Mouse (Mus musculus) MEL-GATA-1-ER (cell line): ENCODE measurements at regions not wholly inside any gene's neighbourhood (a gene's known extent, or its start where the extent isn't known, plus 50 kb on each side); places are given as distances from the start of the nearest gene placed in this dataset.

Experiments used
- DNase-seq: peaks from one replicate; pipeline ENCODE4 v3.0.0-alpha.2; 2012; ENCODE audit warnings: low read depth; ENCODE audit errors: extremely low read depth

DNA sequence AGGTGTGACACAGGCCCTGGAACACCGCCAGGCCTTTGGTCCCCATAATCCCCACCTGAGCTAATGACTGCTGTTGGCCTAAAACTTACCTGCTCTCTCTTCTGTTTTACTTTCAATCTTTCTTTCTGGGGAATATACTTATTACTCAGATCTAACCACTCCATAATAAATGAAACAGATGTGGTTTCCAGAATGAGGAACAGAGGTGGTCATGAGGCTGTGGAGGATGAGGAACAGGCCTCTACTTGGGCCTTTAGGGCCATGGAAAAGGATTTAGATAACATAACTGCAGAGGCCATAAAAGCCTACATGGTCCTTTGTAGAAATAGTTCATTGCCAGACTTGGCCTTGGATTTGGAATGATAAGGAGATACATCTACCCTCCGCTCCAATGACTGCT lies 74.1 kb downstream of the B3gnt5 start:
- no peak for DNase-seq

DNA sequence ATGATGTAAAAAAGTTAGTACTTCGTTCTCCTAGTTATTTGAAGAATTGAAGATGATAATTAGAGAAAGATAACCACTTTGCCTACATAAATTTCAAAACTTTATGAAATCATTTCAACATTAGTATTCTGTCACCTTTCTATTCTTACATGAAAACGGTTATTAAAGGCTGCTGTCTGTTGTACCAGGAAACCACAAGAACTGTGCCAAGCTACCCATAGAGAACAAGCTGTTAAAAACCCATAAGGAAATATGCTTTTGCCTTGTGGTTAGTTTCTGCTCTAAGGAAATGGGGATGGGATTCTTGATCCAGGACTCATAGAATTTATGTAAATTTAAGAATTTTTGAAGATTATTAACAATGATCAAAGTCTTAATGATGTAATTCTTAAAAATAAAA lies 74.7 kb downstream of the B3gnt5 start:
- DNase-seq: no peak

DNA sequence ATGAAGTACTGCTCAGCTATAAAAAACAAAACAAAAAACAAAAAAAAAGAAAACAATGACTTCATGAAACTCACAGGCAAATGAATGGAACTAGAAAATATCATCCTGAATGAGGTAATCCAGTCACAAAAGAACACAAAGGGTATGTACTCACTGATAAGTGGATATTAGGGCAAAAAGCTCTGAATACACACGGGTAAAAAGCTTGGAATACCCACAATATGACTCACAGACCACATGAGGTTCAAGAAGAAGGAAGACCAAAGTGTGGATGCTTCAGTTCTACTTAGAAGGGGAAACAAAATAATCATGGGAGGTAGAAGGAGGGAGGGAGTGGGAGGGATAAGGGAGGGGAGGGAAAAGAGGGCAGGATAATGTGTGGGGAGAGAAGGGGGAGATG lies 79.8 kb downstream of the B3gnt5 start:
- DNase-seq: no peak

DNA sequence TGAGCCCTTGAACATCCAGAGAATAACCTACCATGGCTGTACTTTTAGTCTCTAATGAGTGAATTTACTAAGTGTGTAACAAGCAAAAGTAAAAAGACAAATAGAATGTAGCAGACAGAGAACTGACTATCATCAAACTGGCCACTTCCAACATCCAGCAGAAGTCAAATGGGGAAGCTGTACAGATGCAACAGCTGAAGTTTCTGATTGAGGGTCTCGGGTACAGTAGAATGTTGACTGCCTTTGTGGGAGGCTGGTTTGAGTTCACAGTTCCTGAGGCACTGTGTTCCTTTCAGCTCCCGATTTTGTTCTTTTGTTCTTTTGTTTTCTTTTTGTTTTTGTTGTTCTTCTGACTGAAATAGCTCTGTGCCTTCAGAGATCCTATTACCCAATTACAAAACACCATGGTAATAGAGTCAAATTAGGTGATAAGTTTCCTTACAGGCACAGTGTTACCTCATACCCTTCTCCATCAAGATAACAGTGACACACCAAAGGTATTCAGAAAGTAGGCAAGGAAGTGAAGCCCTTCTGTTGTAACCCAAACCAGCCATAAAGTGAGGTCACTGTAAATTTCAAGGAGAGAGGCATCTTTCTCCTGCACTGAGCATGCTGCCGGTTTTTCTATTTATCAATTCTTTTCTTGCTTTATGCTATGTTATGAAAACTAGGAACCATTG lies 82.5 kb downstream of the B3gnt5 start:
- DNase-seq: no peak

DNA sequence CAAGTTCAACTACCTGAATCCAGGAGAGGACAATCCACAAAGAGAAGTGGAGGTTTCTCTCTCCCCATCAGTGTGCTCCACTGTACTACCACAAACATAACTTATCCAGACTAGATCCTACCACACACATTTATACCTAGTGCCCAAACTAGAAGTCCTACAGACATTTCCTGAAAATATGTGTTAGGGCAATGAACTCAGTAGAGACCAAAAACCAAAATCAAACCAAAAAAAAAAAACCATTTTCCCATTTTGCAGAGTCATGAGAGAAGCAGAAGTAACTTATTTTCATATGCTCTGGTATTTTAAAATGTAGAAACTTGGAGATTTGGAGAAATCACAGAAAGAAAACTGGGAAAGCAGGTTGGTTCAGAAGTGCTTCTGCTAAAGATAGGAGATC lies 83.7 kb downstream of the B3gnt5 start:
- no peak for DNase-seq

DNA sequence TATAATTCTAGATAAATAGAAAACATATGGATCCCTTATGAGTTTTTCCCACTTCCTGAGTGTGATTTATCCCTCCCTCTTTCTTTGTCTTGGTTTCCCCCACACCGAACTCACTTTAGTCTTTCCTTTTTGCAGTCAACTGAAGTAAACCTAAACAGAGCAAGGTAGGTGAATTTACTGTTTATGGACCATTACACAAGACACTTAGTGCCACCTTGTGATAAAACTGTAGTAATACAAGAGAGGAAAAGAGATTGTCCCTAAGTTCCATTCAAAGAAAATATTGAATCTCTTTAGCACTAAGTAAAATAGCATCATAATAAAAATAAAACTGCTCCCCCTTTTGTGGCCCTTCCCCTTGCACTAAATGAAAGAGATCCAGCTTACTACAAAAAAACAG lies 88.4 kb downstream of the B3gnt5 start:
- DNase-seq: peak; percentile 10

DNA sequence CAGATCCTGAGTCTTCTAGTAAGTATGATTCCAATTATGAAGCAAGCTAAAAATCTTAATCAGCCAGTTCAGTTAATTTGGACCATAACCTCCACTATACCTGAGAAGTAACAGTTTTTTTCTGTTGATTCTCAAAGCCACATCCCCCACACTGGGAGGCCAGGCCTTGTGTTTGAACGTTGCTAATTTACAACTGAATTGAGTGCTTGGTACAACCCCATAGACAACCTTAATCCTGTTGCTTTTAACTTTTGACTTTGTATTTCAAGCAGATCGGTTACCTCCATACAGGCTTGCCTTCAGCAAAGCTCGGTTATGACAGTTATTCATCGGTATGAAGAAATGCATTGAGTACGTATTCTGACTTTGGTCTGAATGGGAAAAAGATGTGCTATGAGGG lies 105.3 kb downstream of the B3gnt5 start:
- no peak for DNase-seq

DNA sequence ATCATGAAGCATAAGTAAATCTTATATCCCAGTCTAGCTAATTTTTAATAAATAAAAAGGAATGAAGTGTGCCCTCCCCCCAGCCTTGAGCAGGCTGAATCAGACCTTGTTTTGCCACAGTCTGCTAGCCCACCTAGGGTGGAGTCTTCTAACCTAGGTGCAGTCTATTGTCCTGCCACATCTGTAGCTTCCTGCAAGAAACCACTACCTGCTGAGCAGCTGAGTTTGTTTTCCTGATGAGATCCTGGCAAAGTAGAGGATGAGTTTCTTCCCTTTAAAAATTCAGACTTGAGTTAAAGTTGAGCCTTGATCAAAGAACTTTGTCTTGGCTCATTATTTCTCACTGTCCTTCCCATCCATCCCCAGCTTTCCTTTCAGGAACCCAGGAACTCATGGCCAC lies 105.9 kb downstream of the B3gnt5 start:
- no peak for DNase-seq

DNA sequence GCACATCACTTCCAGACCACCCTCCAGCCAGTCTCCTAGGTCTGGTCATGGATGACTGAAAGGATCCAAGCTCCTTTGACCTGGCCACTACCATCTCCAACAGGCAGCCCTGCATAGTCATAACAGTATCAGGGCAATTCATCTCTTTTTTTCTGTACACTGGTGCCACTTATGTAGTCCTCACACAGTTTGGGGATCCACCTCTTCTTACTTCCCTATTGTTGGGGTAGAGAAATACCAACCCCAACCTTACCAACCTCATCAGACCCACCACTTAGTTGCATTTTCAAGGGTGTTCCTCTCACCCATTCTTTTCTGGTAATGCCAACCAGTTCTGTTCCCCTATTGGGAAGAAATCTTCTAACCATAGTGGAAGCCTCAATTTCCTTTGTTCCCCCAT lies 109.4 kb downstream of the B3gnt5 start:
- no peak for DNase-seq

DNA sequence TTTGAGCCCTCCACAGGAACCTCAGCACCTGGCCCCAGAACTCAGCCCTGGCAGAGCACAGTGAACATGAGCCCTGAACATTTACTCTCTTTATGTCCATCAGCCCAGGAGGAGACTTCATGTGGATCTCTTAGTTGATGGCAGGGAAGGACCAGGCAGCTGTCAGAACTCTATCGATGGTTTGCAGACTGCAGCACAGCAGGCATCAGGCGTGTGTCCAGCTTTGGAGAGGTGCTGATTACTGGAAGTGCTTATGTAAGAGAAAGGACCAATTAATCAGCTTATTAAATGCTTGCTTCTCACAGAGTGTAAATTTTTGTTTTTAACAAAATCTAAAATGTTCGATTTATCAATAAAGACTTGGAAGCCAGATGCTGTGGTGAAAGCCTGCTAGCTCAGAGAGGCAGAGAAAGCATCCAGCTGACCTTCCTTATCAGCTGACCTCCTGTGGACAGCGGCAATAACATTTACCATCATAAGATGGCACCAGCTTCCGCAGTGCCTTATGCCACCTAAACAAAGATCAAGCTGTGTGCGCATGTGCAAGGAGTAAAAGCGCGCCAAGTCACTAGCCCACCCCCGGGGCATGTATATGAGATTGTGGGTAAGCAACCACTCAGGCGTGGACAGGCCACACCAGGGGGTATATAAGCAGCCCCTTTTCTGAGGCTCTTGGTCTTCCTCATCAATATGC lies 105.8 kb downstream of the Klhl6 start:
- no peak for DNase-seq

DNA sequence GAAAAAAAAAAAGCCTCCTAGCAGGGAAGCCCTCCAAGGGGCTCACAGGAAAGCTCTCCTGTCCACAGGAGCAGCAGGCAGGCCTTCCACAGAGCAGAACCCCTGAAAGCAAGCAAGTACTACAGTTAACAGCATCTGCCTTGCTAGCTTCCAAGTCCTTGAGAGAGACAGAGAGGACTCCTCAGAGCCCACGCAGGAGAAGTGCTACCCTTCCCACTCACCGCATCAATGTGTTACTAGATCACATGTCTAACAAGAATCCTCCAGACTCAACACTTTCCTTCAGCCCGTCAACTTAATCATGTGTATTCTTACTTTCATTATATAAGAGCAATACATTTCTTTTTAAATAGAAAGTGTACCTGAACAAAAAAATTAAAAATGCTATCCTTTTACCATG lies 99.9 kb downstream of the Klhl6 start:
- DNase-seq: no peak

DNA sequence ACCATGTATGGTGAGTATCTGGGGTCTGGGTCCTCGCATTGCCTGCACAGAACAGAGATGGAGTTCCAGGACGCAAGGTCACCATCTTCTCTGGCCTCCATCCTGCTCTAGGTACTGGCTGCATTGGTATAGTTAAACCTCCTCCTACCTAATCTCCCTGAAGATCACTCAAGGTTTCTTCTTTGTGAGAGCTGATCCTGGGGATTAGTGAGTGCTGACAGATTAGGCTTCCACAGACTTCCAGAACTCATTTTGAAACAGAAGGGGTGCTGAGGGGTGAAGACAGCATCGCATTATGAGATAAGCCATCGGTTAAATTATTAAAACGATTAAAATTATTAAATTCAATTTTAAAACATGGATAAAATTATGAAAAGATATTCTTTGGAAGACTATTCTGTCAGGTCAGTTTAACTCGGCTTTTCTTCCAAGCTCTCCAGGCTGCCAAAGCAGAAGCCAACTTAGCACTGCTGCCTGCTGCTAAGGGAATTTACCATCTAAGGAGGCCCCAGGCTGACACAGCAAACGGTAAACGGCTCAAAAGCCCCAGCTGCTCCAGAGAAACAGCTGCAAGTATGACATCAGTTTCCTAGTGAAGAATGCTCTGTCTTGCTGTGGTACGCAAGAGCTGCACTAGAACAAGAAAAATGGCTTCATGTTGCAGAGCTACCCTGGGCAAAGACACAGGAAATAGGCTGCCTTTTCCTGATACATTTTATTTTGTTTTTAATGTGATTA lies 98.9 kb downstream of the Klhl6 start:
- no peak for DNase-seq

DNA sequence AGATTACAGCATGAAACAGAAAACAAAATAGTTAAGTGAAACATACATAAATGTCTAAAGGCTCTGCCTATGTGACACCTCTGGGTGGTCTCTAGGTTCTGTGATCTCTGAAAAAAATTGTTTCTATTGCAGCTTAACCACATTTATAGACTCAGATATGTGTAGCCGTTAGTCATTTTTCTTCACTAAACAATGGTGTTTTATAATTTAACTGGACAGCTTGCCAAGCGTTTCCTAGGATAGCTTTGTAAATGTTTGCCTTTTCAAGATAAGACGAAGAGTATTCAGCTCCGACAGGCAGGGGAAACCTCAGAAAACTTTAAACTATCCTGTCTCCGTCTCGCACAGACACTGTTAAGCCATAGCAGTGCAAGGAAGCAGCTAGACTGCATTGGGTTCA lies 98.3 kb downstream of the Klhl6 start:
- no peak for DNase-seq

DNA sequence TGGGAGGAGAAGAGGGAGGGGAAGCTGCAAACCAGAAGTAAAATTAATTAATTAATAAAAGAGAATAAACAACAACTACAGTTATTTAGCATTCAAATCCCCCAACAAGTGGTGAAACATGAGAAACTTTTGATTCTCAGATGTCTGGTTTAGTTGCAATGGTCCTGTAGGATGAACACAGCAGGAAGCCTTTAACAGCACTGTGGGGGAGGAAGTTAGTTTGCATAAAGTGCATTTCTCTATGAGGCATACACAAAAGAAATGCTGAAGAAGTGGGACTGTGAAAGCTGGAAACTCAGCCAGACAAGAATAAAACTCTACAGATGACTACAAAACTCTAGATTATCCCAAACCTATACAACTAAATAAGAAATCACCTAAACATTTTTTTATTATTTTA lies 96.2 kb downstream of the Klhl6 start:
- no peak for DNase-seq

DNA sequence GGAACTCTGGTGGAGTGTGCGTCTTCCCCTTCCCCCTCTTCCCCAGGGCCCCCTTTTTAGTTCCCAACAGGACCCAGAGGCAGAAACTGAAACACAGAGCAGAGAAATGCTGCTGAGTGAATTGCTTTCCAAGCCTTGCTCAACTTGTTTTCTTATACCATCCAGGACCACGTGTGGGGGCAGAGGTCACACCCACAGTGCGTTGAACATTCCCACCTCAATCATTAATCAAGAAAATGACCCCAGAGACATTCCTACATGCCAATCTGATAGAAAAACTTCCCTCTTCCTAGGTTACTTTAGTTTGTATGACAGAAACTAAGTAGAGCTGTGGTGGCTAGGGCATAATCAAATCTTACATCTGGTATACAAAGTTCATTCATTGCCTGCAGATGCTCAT lies 93.3 kb downstream of the Klhl6 start:
- DNase-seq: no peak

DNA sequence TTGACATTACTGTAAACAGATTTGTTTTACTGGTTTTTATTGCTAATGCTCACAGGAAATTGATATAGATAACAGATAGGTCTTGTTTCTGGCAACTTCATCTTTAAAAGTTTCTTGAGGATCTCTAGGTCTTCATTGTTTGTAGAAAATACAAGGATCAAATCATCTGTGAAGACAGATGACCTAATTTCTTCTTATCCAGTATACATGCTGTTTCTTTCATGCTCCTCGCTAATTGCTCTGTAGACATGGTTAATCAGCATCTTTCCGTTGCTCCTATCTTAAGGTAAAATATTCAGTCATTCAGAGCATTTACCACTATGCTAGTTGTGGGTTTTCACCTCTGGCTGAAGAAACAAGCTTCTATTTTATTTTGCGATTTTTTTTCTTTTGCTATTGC lies 91.4 kb downstream of the Klhl6 start:
- DNase-seq: no peak

DNA sequence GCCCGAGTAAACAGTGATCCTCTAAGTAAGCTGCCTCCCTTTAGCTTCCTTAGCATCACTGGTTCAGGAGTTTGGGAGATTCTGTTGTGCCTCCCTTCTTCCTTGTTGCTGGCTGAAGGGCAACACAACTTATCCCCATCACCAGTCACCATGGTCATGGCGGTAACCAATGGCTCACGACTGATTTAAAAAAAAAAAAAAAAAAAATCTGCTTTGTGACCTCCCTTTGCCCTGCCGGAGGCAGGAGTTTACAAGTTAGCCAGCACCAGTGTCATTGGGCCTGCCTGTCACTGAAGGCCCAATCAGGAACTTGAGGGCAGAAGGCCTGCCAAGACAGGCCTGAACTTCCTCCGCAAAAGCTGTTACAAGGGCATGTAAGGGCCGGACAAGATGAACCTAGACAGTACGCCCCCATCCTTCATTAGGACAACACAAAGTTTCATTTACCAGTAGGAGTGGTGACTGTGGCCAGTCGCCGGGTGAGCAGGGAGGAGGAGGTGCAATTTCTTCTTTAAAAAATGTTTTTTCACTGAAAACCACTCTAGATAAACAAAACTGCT lies 88.3 kb downstream of the Klhl6 start:
- DNase-seq: no peak
